ENCODE assay signal across 19 mouse cellular contexts in genomic region chr13:37121602-37122001, GRCm38 (mm10).
DNase-seq lines count a peak whose midpoint lies in the region; ATAC-seq and TF ChIP-seq lines count a peak whose summit lies in the region.
"Had no signal": no experiment of that assay in that cellular context is flagged by ENCODE, and none has a peak within 500 bp of the region (broad histone marks: within the 10 kb centered on the region; RNA-seq: fewer than 3 reads in every experiment).

No protein-coding gene starts in this region.

- H3K79me2 ChIP-seq in liver, adult 2 months (ENCODE audit: control insufficient read depth, insufficient read depth, low read length), result no peaks in the 10 kb centered on the region

- no peak for TF ChIP-seq POLR2A in liver, adult 2 months (IDR thresholded peaks at IDR 0.05; ENCODE audit: extremely low read depth, insufficient read depth, low read length)

- 53% methylated on average over 4 of the region's 4 CpGs for WGBS in liver, adult 2 months
- WGBS in liver, embryonic 11.5 days, result 50% methylated on average over 4 of the region's 4 CpGs

- no peaks in the 10 kb centered on the region for H3K4me1 ChIP-seq in liver, adult 2 months (ENCODE audit: control insufficient read depth, insufficient read depth, low read length)
- no peaks in the 10 kb centered on the region for H3K4me1 ChIP-seq in liver, embryonic 11.5 days (replicated peaks; ENCODE audit: control insufficient read depth, insufficient read depth, low read length)
- H3K4me1 ChIP-seq in megakaryocyte, embryonic 14.5 days, result peaks cover 41% of the 10 kb centered on the region
- H3K4me1 ChIP-seq: forebrain, embryonic 12.5 days; hindbrain, embryonic 12.5 days; midbrain, embryonic 15.5 days had no signal

- no peak overlapping the region for H3K27ac ChIP-seq in liver, adult 2 months (replicated peaks; ENCODE audit: insufficient read depth, low read depth, low read length)
- no peak overlapping the region for H3K27ac ChIP-seq in liver, embryonic 11.5 days (ENCODE audit: low read depth, low read length)
- H3K27ac ChIP-seq: forebrain, embryonic 12.5 days; hindbrain, embryonic 12.5 days; midbrain, embryonic 15.5 days; stomach, postnatal 0 days had no signal

- H3K36me3 ChIP-seq in liver, adult 2 months (ENCODE audit: control insufficient read depth, insufficient read depth, low read length), result no peaks in the 10 kb centered on the region
- H3K36me3 ChIP-seq in liver, embryonic 11.5 days (ENCODE audit: control insufficient read depth, insufficient read depth, low read length), result no peaks in the 10 kb centered on the region
- peaks cover 2% of the 10 kb centered on the region for H3K36me3 ChIP-seq in megakaryocyte, embryonic 14.5 days (replicated peaks; ENCODE audit: low read length)
- H3K36me3 ChIP-seq: forebrain, embryonic 12.5 days; hindbrain, embryonic 12.5 days; midbrain, embryonic 15.5 days had no signal

- H3K4me3 ChIP-seq in liver, adult 2 months (ENCODE audit: insufficient read depth, low read depth, low read length), result no peak overlapping the region
- no peak overlapping the region for H3K4me3 ChIP-seq in liver, embryonic 11.5 days (ENCODE audit: low read depth, low read length)
- peak overlapping the region; percentile 38 for H3K4me3 ChIP-seq in megakaryocyte, embryonic 14.5 days (replicated peaks)
- H3K4me3 ChIP-seq: forebrain, embryonic 12.5 days; hindbrain, embryonic 12.5 days; midbrain, embryonic 15.5 days had no signal

- no peak for TF ChIP-seq CTCF in liver, adult 2 months (IDR thresholded peaks at IDR 0.05; ENCODE audit: low read depth, low read length)

- no peak overlapping the region for H3K4me2 ChIP-seq in liver, embryonic 11.5 days
- H3K4me2 ChIP-seq: forebrain, embryonic 12.5 days; hindbrain, embryonic 12.5 days; midbrain, embryonic 15.5 days had no signal

- H3K27me3 ChIP-seq in liver, adult 2 months (ENCODE audit: control insufficient read depth, insufficient read depth, low read length), result no peaks in the 10 kb centered on the region
- H3K27me3 ChIP-seq in liver, embryonic 11.5 days (replicated peaks; ENCODE audit: control insufficient read depth, insufficient read depth, low read length), result no peaks in the 10 kb centered on the region
- H3K27me3 ChIP-seq in megakaryocyte, embryonic 14.5 days (replicated peaks), result no peaks in the 10 kb centered on the region
- H3K27me3 ChIP-seq: forebrain, embryonic 12.5 days; hindbrain, embryonic 12.5 days; midbrain, embryonic 15.5 days had no signal

- no peak overlapping the region for H3K9ac ChIP-seq in liver, adult 2 months (ENCODE audit: low read depth, low read length)
- no peak overlapping the region for H3K9ac ChIP-seq in liver, embryonic 11.5 days (ENCODE audit: low read depth, low read length)
- H3K9ac ChIP-seq: forebrain, embryonic 12.5 days; hindbrain, embryonic 12.5 days; midbrain, embryonic 15.5 days had no signal

- no peak for ATAC-seq in liver, embryonic 11.5 days (replicated peaks; ENCODE audit: low FRiP score)
- ATAC-seq: inflammation-experienced regulatory T-cells, adult 6 months; midbrain, embryonic 15.5 days had no signal

- H3K9me3 ChIP-seq in liver, embryonic 11.5 days (ENCODE audit: control insufficient read depth, low read length), result no peaks in the 10 kb centered on the region
- H3K9me3 ChIP-seq in megakaryocyte, embryonic 14.5 days, result no peaks in the 10 kb centered on the region
- H3K9me3 ChIP-seq: forebrain, embryonic 12.5 days; hindbrain, embryonic 12.5 days; midbrain, embryonic 15.5 days had no signal

- DNase-seq in liver, adult 2 months (ENCODE audit: extremely low read depth, low read depth, low spot score), result peak; percentile 31
- DNase-seq in liver, embryonic 11.5 days (ENCODE audit: low spot score), result no peak
- peak; percentile 18 for DNase-seq in 3T3-L1 (ENCODE audit: low read depth, low spot score)
- peak; percentile 46 for DNase-seq in adipocyte (ENCODE audit: low spot score)
- DNase-seq in layer of hippocampus, adult 11-12 months (ENCODE audit: low spot score), result no peak
- DNase-seq in ovary, postnatal 14 days (ENCODE audit: low spot score), result no peak
- DNase-seq: adrenal gland, postnatal 25 days; cerebellum, adult 9-11 months; gastrocnemius, postnatal 10 days; kidney, adult 8-10 months; kidney, postnatal 25 days; right cerebral cortex, postnatal 25 days; thymus, postnatal 14 days had no signal

Comparison
In these comparisons a context has a peak if more than half of its experiments do, and no peak if none do; other contexts are left out.
1. DNase-seq: peak in liver, adult 2 months (single experiment), 3T3-L1 (single experiment) and adipocyte (single experiment); none in liver, embryonic 11.5 days (single experiment), layer of hippocampus, adult 11-12 months (single experiment) and ovary, postnatal 14 days (single experiment).